Mouse (Mus musculus) neural tube, postnatal 0 days (tissue): Measurements from ENCODE around the gene Cntrl. TPM values are rescaled to one million over a fixed set of nuclear protein-coding genes. Genes with fewer than 3 reads are reported as not detected.

Experiments
- polyA plus RNA-seq: library from polyadenylated mRNA; unstranded; fragments of >200 nt; fragmentation: Nextera tagmentation; extraction: Ambion mirVana; gene quantifications from 2 replicates; pipeline ENCODE4 v1.2.1, GENCODE M21; 2015

Gene Cntrl
- polyA plus RNA-seq: 8.5 and 9.3 TPM in 2 replicates

GRCm38 (mm10) chr2:35109141-35109923 is at the start of gene Cntrl:
Gene Cntrl, plus strand, starts transcription at chr2:35109492.

GRCm38 (mm10) chr2:35061338-35061737 is 48.0 kb upstream of the Cntrl start, which contains the start of gene Hc:
Gene Hc, minus strand, starts transcription at chr2:35061438.

GRCm38 (mm10) chr2:35101443-35101842 is 7.8 kb upstream of the Cntrl start, which contains the start of gene AI182371:
Gene AI182371, minus strand, starts transcription at chr2:35101543.

GRCm38 (mm10) chr2:35200898-35201668 is 91.8 kb downstream of the Cntrl start, which contains the start of gene Rab14:
Gene Rab14, minus strand, starts transcription at chr2:35201120.

Other genes with a start within 250 kb of the Cntrl start
- 0.45 and 0.71 TPM in 2 replicates for gene Cutal, start 235.1 kb upstream of the Cntrl start, polyA plus RNA-seq
- 71.6 and 77.1 TPM in 2 replicates for gene Psmd5, start 234.5 kb upstream of the Cntrl start, polyA plus RNA-seq
- gene Phf19, start 195.5 kb upstream of the Cntrl start, polyA plus RNA-seq: 2.0 and 2.2 TPM in 2 replicates
- gene Traf1, start 147.7 kb upstream of the Cntrl start, polyA plus RNA-seq: 5.6 and 7.4 TPM in 2 replicates
- 0.57 and 1.3 TPM in 2 replicates for gene Hc, start 48.1 kb upstream of the Cntrl start, polyA plus RNA-seq
- 0.23 and 0.28 TPM in 2 replicates for gene AI182371, start 7.9 kb upstream of the Cntrl start, polyA plus RNA-seq
- 453 and 536 TPM in 2 replicates for gene Rab14, start 91.6 kb downstream of the Cntrl start, polyA plus RNA-seq
- gene Gsn, start 146.9 kb downstream of the Cntrl start, polyA plus RNA-seq: 56.2 and 93.3 TPM in 2 replicates
- 24.4 and 25.3 TPM in 2 replicates for gene Stom, start 227.5 kb downstream of the Cntrl start, polyA plus RNA-seq